Mouse (Mus musculus) neural tube, embryonic 14.5 days (tissue): Measurements from ENCODE around the gene Eef1akmt1. TPM values are rescaled to one million over a fixed set of nuclear protein-coding genes. Genes with fewer than 3 reads are reported as not detected.
A peak's percentile ranks its signal among the peaks of the same experiment; 100 is the strongest.

Experiments used
- ATAC-seq: fragments of 200-750 bp; cut with Nextera tagmentation; 2 replicates; pipeline ENCODE4 v1.8.0; 2017; ENCODE audit warnings: low read depth, mild to moderate bottlenecking, moderate TSS enrichment, moderate library complexity
- H3K27ac ChIP-seq: fragments of 300-500 bp; sonication (generic); 2 replicates; pipeline ENCODE4 v1.5.1; 2014; ENCODE audit warnings: low read depth, mild to moderate bottlenecking, control low read depth, low read length, moderate library complexity, mixed read lengths
- H3K27me3 ChIP-seq: fragments of 300-500 bp; sonication (generic); 2 replicates; pipeline ENCODE4 v1.6.1; 2014; ENCODE audit warnings: low read length; ENCODE audit not compliant: control insufficient read depth, insufficient read depth
- H3K36me3 ChIP-seq: fragments of 300-500 bp; sonication (generic); 2 replicates; pipeline ENCODE4 v1.6.1; 2014; ENCODE audit warnings: low read length, mixed read lengths; ENCODE audit not compliant: control insufficient read depth, insufficient read depth
- H3K4me1 ChIP-seq: fragments of 300-500 bp; sonication (generic); 2 replicates; pipeline ENCODE4 v1.6.1; 2014; ENCODE audit warnings: low read length; ENCODE audit not compliant: control insufficient read depth, insufficient read depth
- H3K4me2 ChIP-seq: fragments of 300-500 bp; sonication (generic); 2 replicates; pipeline ENCODE4 v1.6.1; 2014; ENCODE audit warnings: mild to moderate bottlenecking, low read depth, low read length, control low read depth
- H3K4me3 ChIP-seq: fragments of 300-500 bp; sonication (generic); 2 replicates; pipeline ENCODE4 v1.5.1; 2014; ENCODE audit warnings: low read depth, low read length, control low read depth, mixed read lengths
- H3K9ac ChIP-seq: fragments of 300-500 bp; sonication (generic); replicated peaks from 2 replicates; pipeline ENCODE4 v1.6.1; 2014; ENCODE audit warnings: low read depth, mild to moderate bottlenecking, control low read depth, low read length, mixed read lengths
- H3K9me3 ChIP-seq: fragments of 300-500 bp; sonication (generic); 2 replicates; pipeline ENCODE4 v1.6.1; 2016; ENCODE audit warnings: low read length; ENCODE audit not compliant: control insufficient read depth
- WGBS: fragments of 180-500 bp; shearing (Covaris S2); extraction: QIAGEN DNeasy Blood & Tissue Kit; methylation state at CpG from one replicate; pipeline ENCODE4 v1.1.7; 2014; 5-methylcytosine and 5-hydroxymethylcytosine counted together
- polyA plus RNA-seq: library from polyadenylated mRNA; unstranded; fragments of >200 nt; fragmentation: Nextera tagmentation; extraction: Ambion mirVana; gene quantifications from 2 replicates; pipeline ENCODE4 v1.2.1, GENCODE M21; 2014

Gene Eef1akmt1
- polyA plus RNA-seq, 1 experiment from 2014 or later = 109 TPM

GRCm38 (mm10) chr14:57607500-57607899 is 36.1 kb upstream of the Eef1akmt1 start:
- H3K4me3 ChIP-seq = no peak overlapping the region

DNA sequence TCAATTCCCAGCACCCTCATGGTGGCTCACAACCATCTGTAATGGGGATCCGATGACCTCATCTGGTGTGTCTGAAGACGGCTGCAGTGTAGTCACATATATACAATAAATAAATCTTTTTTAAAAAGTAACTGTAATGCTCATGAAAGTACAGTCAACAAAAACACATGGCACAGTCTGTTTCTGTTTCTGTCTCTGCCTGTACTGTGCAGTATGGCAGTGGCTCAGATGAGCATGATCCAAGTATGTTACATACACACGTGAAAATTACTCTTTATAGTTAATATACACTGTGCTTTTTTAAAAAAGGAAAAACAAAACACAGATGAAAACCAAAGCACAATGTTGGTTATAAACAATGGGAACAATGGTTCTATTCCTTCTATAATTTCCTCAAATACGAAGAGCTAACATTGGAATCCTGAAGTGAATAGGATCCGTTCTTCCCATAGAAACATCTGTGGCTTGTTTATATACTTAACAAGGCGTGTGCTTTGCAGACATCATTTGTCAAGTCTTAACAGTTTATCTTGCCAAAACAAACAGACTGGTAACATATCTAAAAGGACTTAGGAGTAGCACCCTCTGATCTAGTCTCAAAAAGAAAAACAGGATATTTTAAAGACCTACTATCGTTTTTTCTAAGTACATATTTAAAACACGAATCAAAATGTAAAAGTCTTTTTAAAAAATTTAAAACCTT is 35.4 kb upstream of the Eef1akmt1 start:
- H3K27me3 ChIP-seq = no peaks in the 10 kb centered on the region
- H3K36me3 ChIP-seq = 0 out of 2 replicates have a peak, but pooled peaks cover 6% of the 10 kb centered on the region
- no peak for ATAC-seq
- WGBS = 82% methylated on average over 8 of the region's 8 CpGs
- no peak overlapping the region for H3K9ac ChIP-seq
- H3K4me2 ChIP-seq = no peak overlapping the region
- H3K27ac ChIP-seq = no peak overlapping the region
- no peak overlapping the region for H3K4me3 ChIP-seq
- no peaks in the 10 kb centered on the region for H3K9me3 ChIP-seq
- H3K4me1 ChIP-seq = no peaks in the 10 kb centered on the region

More at GRCm38 (mm10) chr14:57607500-57607899, 36.1 kb upstream of the Eef1akmt1 start:
- no peaks in the 10 kb centered on the region for H3K27me3 ChIP-seq
- no peaks in the 10 kb centered on the region for H3K9me3 ChIP-seq
- H3K4me1 ChIP-seq = no peaks in the 10 kb centered on the region
- no peak overlapping the region for H3K27ac ChIP-seq
- no peak overlapping the region for H3K9ac ChIP-seq
- ATAC-seq = peak; percentile 90
- no peak overlapping the region for H3K4me2 ChIP-seq
- H3K36me3 ChIP-seq = 0 out of 2 replicates have a peak, but pooled peaks cover 6% of the 10 kb centered on the region
- WGBS = 53% methylated on average over 1 of the region's 1 CpGs

DNA sequence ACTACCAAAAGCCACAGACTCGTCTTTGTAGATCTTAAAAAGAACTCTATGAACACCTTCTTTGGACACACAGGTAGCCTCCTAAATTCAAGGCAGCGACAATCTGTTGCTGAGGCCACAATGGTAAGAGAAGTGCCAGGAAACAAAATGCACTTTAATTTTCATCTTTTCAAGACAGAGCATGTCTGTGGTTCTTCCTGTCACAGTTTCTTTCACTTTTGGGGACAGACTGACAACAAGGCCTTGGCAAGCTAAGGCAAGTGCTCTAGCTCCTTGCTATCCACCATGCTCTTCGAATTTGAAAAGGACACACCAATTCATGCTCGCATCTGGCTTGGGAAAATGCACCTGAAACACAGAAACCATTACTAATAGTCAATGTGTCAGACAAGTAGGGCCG is 21.9 kb upstream of the Eef1akmt1 start:
- ATAC-seq = no peak
- no peak overlapping the region for H3K9ac ChIP-seq
- H3K4me1 ChIP-seq = no peaks in the 10 kb centered on the region
- 95% methylated on average over 5 of the region's 5 CpGs for WGBS
- peaks cover 22% of the 10 kb centered on the region for H3K36me3 ChIP-seq
- no peak overlapping the region for H3K4me3 ChIP-seq
- no peak overlapping the region for H3K4me2 ChIP-seq
- H3K27me3 ChIP-seq = no peaks in the 10 kb centered on the region
- H3K9me3 ChIP-seq = no peaks in the 10 kb centered on the region
- no peak overlapping the region for H3K27ac ChIP-seq

GRCm38 (mm10) chr14:57591830-57592229 is 20.4 kb upstream of the Eef1akmt1 start:
- H3K9ac ChIP-seq = no peak overlapping the region
- no peaks in the 10 kb centered on the region for H3K9me3 ChIP-seq
- H3K27ac ChIP-seq = no peak overlapping the region
- no peaks in the 10 kb centered on the region for H3K4me1 ChIP-seq
- no peak overlapping the region for H3K4me3 ChIP-seq
- peaks cover 22% of the 10 kb centered on the region for H3K36me3 ChIP-seq
- ATAC-seq = no peak
- WGBS = 96% methylated on average over 3 of the region's 3 CpGs
- no peak overlapping the region for H3K4me2 ChIP-seq
- no peaks in the 10 kb centered on the region for H3K27me3 ChIP-seq

- no peak overlapping the region for H3K4me3 ChIP-seq
- no peaks in the 10 kb centered on the region for H3K9me3 ChIP-seq
- H3K27ac ChIP-seq = no peak overlapping the region
- 93% methylated on average over 2 of the region's 2 CpGs for WGBS
- H3K4me1 ChIP-seq = no peaks in the 10 kb centered on the region
- H3K27me3 ChIP-seq = no peaks in the 10 kb centered on the region
- ATAC-seq = no peak
- H3K9ac ChIP-seq = no peak overlapping the region
- H3K36me3 ChIP-seq = no peaks in the 10 kb centered on the region; the same call in 1 of the 2 replicates
- H3K4me2 ChIP-seq = no peak overlapping the region
These were observed 5.1 kb upstream of the Eef1akmt1 start for GRCm38 (mm10) chr14:57576364-57577060.

DNA sequence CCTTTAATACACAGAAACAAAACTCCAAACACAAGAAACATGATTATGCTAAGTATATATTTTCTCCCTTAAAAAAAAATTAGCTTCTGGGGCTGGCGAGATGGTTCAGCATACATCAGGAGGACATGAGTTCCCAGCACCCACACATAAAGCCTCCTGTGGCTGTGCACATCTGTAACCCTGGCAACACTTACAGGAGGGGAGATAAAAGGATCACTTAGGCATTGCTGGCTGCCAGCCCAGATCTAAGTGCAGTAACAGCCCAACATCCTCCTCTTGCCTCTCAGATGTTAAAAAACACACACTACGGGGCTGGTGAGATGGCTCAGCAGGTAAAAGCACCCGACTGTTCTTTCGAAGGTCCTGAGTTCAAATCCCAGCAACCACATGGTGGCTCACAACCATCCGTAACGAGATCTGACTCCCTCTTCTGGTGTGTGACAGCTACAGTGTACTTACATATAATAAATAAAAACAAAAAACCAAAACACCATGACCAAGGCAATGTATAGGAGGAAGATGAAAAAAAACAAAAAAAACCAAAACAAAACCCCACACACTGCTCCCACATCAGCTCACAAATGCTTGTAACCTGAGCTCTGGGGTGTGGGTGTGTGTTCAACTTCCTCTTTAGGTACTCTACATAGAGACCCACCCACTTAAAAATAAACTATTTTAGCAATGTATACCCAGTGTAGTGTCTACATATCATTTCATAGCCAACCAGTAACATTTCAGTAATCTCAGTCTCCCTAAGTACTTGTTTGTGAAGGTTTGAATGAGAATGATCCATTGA is 3.6 kb upstream of the Eef1akmt1 start:
- Histone ChIP-seq H3K4me3 (no peak overlapping the region), H3K9me3 (no peaks in the 10 kb centered on the region), H3K4me2 (no peak overlapping the region), H3K27ac (no peak overlapping the region), H3K36me3 (no peaks in the 10 kb centered on the region; the same call in 1 of the 2 replicates), H3K27me3 (no peaks in the 10 kb centered on the region), H3K4me1 (no peaks in the 10 kb centered on the region), H3K9ac (no peak overlapping the region)
- ATAC-seq = no peak
- WGBS = 81% methylated on average over 6 of the region's 6 CpGs

GRCm38 (mm10) chr14:57565626-57566025 is 5.8 kb downstream of the Eef1akmt1 start:
- Histone ChIP-seq H3K4me2 (no peak overlapping the region), H3K27ac (no peak overlapping the region), H3K36me3 (no peaks in the 10 kb centered on the region), H3K4me3 (no peak overlapping the region), H3K27me3 (no peaks in the 10 kb centered on the region), H3K9me3 (no peaks in the 10 kb centered on the region), H3K9ac (no peak overlapping the region), H3K4me1 (no peaks in the 10 kb centered on the region)
- 93% methylated on average over 6 of the region's 6 CpGs for WGBS
- ATAC-seq = no peak

GRCm38 (mm10) chr14:57556922-57557321 is 14.5 kb downstream of the Eef1akmt1 start:
- Histone ChIP-seq H3K4me2 (no peak overlapping the region), H3K27ac (no peak overlapping the region), H3K9me3 (no peaks in the 10 kb centered on the region), H3K27me3 (no peaks in the 10 kb centered on the region), H3K36me3 (no peaks in the 10 kb centered on the region), H3K4me1 (no peaks in the 10 kb centered on the region), H3K4me3 (no peak overlapping the region), H3K9ac (no peak overlapping the region)
- no peak for ATAC-seq
- WGBS = 92% methylated on average over 1 of the region's 1 CpGs
